Comparison of ENCODE assay signal across 1 mouse cellular context in genomic region chr17:25825311-25825710, GRCm38 (mm10).
TF ChIP-seq lines count a peak whose summit lies in the region.

No protein-coding gene starts in this region.

TF ChIP-seq in MEL, 35 proteins besides CTCF, POLR2A, EP300 and RAD21:
- TF ChIP-seq TCF12 (IDR thresholded peaks at IDR 0.05; ENCODE audit: low read depth, low read length): no peak
- no peak for TF ChIP-seq CHD2 (IDR thresholded peaks at IDR 0.05; ENCODE audit: low read length)
- no peak for TF ChIP-seq POLR2AphosphoS2 (IDR thresholded peaks at IDR 0.05; ENCODE audit: low read length)
- TF ChIP-seq USF1 (IDR thresholded peaks at IDR 0.05; ENCODE audit: low read depth, low read length): no peak
- TF ChIP-seq HCFC1 (IDR thresholded peaks at IDR 0.05; ENCODE audit: low read depth, low read length): no peak
- no peak for TF ChIP-seq MEF2A (IDR thresholded peaks at IDR 0.05; ENCODE audit: extremely low read depth, insufficient replicate concordance, low read depth, low read length, poor library complexity, severe bottlenecking)
- no peak for TF ChIP-seq NRF1 (IDR thresholded peaks at IDR 0.05; ENCODE audit: insufficient read depth, low read depth, low read length, poor library complexity, severe bottlenecking)
- no peak for TF ChIP-seq SMC3 (IDR thresholded peaks at IDR 0.05; ENCODE audit: low read depth, low read length)
- TF ChIP-seq MYB (IDR thresholded peaks at IDR 0.05; ENCODE audit: low read depth, low read length): no peak
- no peak for TF ChIP-seq USF2 (IDR thresholded peaks at IDR 0.05; ENCODE audit: borderline replicate concordance in 1 of 2, insufficient read depth in 1 of 2, low read depth in 1 of 2, low read length in 2 of 2)
